Mouse (Mus musculus) stomach, postnatal 0 days (tissue): ENCODE measurements around the gene Vill.

Experiments used
- CTCF ChIP-seq: IDR thresholded peaks from 2 replicates; pipeline ENCODE4 v1.5.1; 2016; ENCODE audit warnings: antibody characterized with exemption, low read depth, mild to moderate bottlenecking, moderate library complexity
- EP300 ChIP-seq: optimal IDR thresholded peaks from 2 replicates; pipeline ENCODE3; 2016; ENCODE audit warnings: antibody characterized with exemption

DNA sequence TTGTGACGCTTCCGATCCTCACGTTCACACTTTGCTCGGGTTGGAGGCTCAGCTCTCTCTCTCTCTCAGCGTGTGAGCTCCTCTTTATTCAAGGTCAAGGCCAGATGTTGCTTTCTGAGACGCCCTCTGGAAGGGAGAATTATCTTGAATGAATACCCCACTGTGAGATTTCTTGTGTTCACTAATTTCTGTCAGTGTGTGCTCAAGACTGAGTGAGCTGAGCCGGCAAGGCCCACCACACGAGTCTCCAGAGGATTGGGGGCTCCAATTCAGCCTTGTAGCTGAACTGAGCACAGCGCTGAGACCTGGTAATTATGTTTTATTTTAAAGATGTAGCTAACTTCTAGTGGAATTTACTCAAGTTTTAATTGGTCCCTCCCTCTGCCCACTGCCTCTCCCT lies 20.0 kb upstream of the Vill start:
- TF ChIP-seq EP300 (no peak), CTCF (no peak)
